Mouse (Mus musculus) ES-E14 (cell line): ENCODE measurements at regions not wholly inside any gene's neighbourhood (a gene's known extent, or its start where the extent isn't known, plus 50 kb on each side); places are given as distances from the start of the nearest gene placed in this dataset.

Experiments
- MAFK ChIP-seq: IDR thresholded peaks from 2 replicates; pipeline ENCODE4 v1.6.1; 2014; ENCODE audit warnings: mild to moderate bottlenecking, low read depth, low read length, inconsistent platforms; ENCODE audit not compliant: insufficient read depth
- ZNF384 ChIP-seq: IDR thresholded peaks from 2 replicates; pipeline ENCODE4 v1.6.1; 2012; ENCODE audit warnings: low read depth, low read length, inconsistent platforms

GRCm38 (mm10) chr10:111637084-111637735 lies 131.1 kb downstream of the Phlda1 start:
- TF ChIP-seq MAFK, result no peak
- no peak for TF ChIP-seq ZNF384
